Mouse (Mus musculus) spleen, adult 2 months (tissue): ENCODE measurements around the gene Nanp. TPM values are rescaled to one million over a fixed set of nuclear protein-coding genes. Genes with fewer than 3 reads are reported as not detected.

Experiments used
- DNase-seq, 2 experiments: peaks; one replicate each; pipeline versions ENCODE4 v3.0.0 to v3.0.0-alpha.2; 2012 to 2021; ENCODE audit warnings: low spot score in 2 of 2, low read depth in 1 of 2
- H3K27ac ChIP-seq: fragments of 200-500 bp; 2 replicates; pipeline ENCODE4 v1.5.1; 2012; ENCODE audit warnings: low read length, inconsistent platforms; ENCODE audit not compliant: insufficient read depth
- H3K27me3 ChIP-seq: fragments of 200-500 bp; 2 replicates; pipeline ENCODE4 v1.6.1; 2012; ENCODE audit warnings: mild to moderate bottlenecking, moderate library complexity, low read length, inconsistent platforms; ENCODE audit not compliant: control insufficient read depth, insufficient read depth
- H3K36me3 ChIP-seq: fragments of 200-500 bp; 2 replicates; pipeline ENCODE4 v1.6.1; 2012; ENCODE audit warnings: mild to moderate bottlenecking, low read length, inconsistent platforms; ENCODE audit not compliant: control insufficient read depth, insufficient read depth
- H3K4me1 ChIP-seq: fragments of 200-500 bp; 2 replicates; pipeline ENCODE4 v1.6.1; 2011; ENCODE audit warnings: inconsistent platforms; ENCODE audit not compliant: control insufficient read depth, insufficient read depth, insufficient read length
- H3K4me3 ChIP-seq: fragments of 200-500 bp; 2 replicates; pipeline ENCODE4 v1.5.1; 2011; ENCODE audit warnings: mild to moderate bottlenecking, inconsistent platforms; ENCODE audit not compliant: insufficient read depth, insufficient read length; ENCODE audit errors: extremely low read depth
- CTCF ChIP-seq: fragments of 200-500 bp; IDR thresholded peaks from 2 replicates; pipeline ENCODE4 v1.5.1; 2011; ENCODE audit warnings: mild to moderate bottlenecking, inconsistent platforms; ENCODE audit not compliant: insufficient read depth, insufficient read length, insufficient replicate concordance; ENCODE audit errors: extremely low read depth
- POLR2A ChIP-seq: fragments of 200-500 bp; IDR thresholded peaks from 2 replicates; pipeline ENCODE4 v1.6.1; 2011; ENCODE audit warnings: low read depth, low read length, inconsistent platforms
- WGBS: fragments of 180-500 bp; shearing (Covaris S2); methylation state at CpG from one replicate; pipeline ENCODE4 v1.1.7; 2018; 5-methylcytosine and 5-hydroxymethylcytosine counted together
- polyA plus RNA-seq: library from polyadenylated mRNA; depleted of rRNA; stranded (reverse); fragments of >200 nt; gene quantifications from 2 replicates; pipeline ENCODE4 v1.2.3, GENCODE M21; 2012; rRNA removed

Gene Nanp
- polyA plus RNA-seq, 1 experiment: 1.5 TPM

DNA sequence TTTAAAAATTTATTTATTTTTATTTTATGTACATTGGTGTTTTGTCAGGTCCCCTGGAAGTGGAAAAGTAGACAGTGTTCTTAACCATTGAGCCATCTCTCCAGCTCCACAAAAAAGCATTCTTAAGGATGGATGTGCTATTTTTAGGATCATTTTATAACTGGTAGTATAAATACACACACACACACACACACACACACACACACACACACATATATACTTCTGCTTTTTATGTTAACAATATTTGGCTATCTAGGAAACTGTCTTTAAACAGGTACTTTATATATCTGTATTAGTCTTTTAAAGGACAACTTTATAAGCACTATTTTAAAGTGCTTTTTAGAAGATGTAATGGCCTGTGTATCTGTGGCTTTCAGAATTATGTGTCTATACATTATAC lies 57.1 kb downstream of the Nanp start:
- Histone ChIP-seq H3K4me3 (no peak overlapping the region), H3K4me1 (no peaks in the 10 kb centered on the region), H3K36me3 (no peaks in the 10 kb centered on the region), H3K27me3 (no peaks in the 10 kb centered on the region), H3K27ac (no peak overlapping the region)
- TF ChIP-seq CTCF: no peak
- DNase-seq: no peak

DNA sequence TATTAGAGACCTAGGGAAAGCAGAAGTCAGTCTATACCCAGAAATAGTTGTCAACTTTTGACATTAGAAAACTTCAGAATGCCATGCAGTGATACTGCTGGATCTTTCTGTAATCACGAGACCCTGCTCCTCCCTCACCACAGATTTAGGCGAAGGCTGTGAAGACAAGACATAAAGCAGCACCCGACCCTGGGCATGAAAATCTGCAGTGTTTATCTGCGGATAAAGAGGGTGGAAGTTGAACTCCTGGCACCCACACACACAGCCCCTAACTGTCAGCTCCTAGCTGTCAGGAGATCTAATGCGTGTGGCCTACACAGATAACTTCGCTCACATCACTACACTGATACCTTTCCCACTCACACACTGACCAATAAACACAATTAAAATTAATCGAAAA lies 57.7 kb downstream of the Nanp start:
- H3K27ac ChIP-seq: no peak overlapping the region
- H3K4me1 ChIP-seq: no peaks in the 10 kb centered on the region
- WGBS: 72% methylated on average over 7 of the region's 7 CpGs
- H3K4me3 ChIP-seq: no peak overlapping the region
- DNase-seq: no peak
- no peaks in the 10 kb centered on the region for H3K27me3 ChIP-seq
- H3K36me3 ChIP-seq: no peaks in the 10 kb centered on the region
- no peak for TF ChIP-seq CTCF
- no peak for TF ChIP-seq POLR2A

DNA sequence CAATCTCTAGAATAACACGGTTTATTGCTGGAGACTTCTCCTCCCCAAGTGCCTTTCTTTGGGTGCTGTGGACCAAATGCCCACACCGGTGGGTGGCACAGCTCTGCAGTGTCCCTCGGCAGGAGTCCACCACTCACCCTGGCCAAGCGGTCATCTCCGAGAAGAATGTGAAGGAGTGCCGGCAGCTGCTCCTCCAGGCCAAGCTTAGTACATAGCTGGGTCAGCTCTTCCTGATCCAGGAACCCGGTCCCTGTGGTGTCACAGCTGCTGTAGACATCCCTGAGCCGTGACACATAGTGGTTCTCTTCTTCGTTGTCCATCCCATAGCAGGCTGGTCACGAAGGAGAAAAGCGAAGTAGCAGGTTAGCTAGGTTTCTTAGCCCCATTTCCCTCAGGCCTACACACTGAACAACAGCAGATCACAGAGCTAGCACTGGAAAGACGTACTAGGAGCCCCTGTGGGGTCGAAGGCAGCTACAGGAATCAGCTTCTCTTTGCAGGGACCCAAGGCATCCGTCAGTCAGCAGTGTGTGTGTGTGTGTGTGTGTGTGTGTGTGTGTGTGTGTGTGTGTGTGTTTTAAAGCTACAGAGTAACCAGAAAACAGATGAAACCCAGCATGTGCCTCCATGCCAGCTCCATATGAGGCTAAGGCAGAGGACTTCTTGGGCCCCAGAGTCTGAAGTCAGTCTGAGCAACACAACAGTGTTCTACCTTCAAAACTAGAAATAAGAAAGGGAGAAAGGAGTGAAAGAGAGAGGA lies 59.2 kb downstream of the Nanp start:
- Histone ChIP-seq H3K36me3 (no peaks in the 10 kb centered on the region), H3K4me3 (no peak overlapping the region), H3K27me3 (no peaks in the 10 kb centered on the region), H3K27ac (no peak overlapping the region), H3K4me1 (no peaks in the 10 kb centered on the region)
- no peak for TF ChIP-seq CTCF
- no peak for TF ChIP-seq POLR2A
- no peak for DNase-seq
- WGBS: 89% methylated on average over 14 of the region's 14 CpGs

Other genes starting within 250 kb of the Nanp start
- 44.3 and 48.0 TPM in 2 replicates for gene Abhd12, start 134.7 kb downstream of the Nanp start, polyA plus RNA-seq
- gene Gins1, start 134.0 kb downstream of the Nanp start, polyA plus RNA-seq: 1.9 and 2.1 TPM in 2 replicates
- gene Ninl, start within 50 bp of the Nanp start, polyA plus RNA-seq: 1.8 and 2.1 TPM in 2 replicates
- not detected in 2 replicates for gene Gm14151, start 53.0 kb upstream of the Nanp start, polyA plus RNA-seq
- gene Gm14147, start 58.8 kb upstream of the Nanp start, polyA plus RNA-seq: not detected in 2 replicates